In genomic region chr7:68030846-68031245, GRCm38 (mm10) we compare ENCODE assay signal across 10 mouse cellular contexts.
DNase-seq lines count a peak whose midpoint lies in the region; ATAC-seq and TF ChIP-seq lines count a peak whose summit lies in the region.
"Had no signal": no experiment of that assay in that cellular context is flagged by ENCODE, and none has a peak within 500 bp of the region (broad histone marks: within the 10 kb centered on the region; RNA-seq: fewer than 3 reads in every experiment).

No protein-coding gene starts in this region.

- peaks cover 34% of the 10 kb centered on the region for H3K4me1 ChIP-seq in hindbrain, embryonic 12.5 days

- H3K36me3 ChIP-seq in hindbrain, embryonic 12.5 days, result no peaks in the 10 kb centered on the region
- no peaks in the 10 kb centered on the region for H3K36me3 ChIP-seq in myocyte (ENCODE audit: control insufficient read depth, insufficient read depth)

- H3K4me3 ChIP-seq in hindbrain, embryonic 12.5 days, result no peak overlapping the region
- no peak overlapping the region for H3K4me3 ChIP-seq in myocyte
- H3K4me3 ChIP-seq: erythroblast, embryonic 14.5 days; layer of hippocampus, adult 2 months had no signal

- TF ChIP-seq POLR2A in myocyte (IDR thresholded peaks at IDR 0.05; ENCODE audit: insufficient read length, low read depth), result no peak

- DNase-seq in adrenal gland, postnatal 14 days, result peak; percentile 49
- DNase-seq in adrenal gland, postnatal 25 days, result no peak
- DNase-seq in kidney, adult 9 months, result peak; percentile 47
- no peak for DNase-seq in kidney, postnatal 25 days
- no peak for DNase-seq in right cerebral cortex, postnatal 25 days
- no peak for DNase-seq in T-cell, adult 2 months (ENCODE audit: low spot score)

- 0 out of 2 replicates have a peak, but pooled peaks have one; percentile 38 for ATAC-seq in hindbrain, embryonic 12.5 days (ENCODE audit: low FRiP score)

- no peaks in the 10 kb centered on the region for H3K27me3 ChIP-seq in hindbrain, embryonic 12.5 days
- H3K27me3 ChIP-seq in myocyte (ENCODE audit: control insufficient read depth, insufficient read depth, insufficient read length), result no peaks in the 10 kb centered on the region

- WGBS in hindbrain, embryonic 12.5 days, result 28% methylated on average over 9 of the region's 9 CpGs

- no peak overlapping the region for H3ac ChIP-seq in myocyte (ENCODE audit: control insufficient read depth, insufficient read length)

- no peak overlapping the region for H3K4me2 ChIP-seq in hindbrain, embryonic 12.5 days (replicated peaks)
- H3K4me2 ChIP-seq in myocyte (ENCODE audit: low read depth), result peak overlapping the region; percentile 21

- H3K9ac ChIP-seq in hindbrain, embryonic 12.5 days, result no peak overlapping the region

- H3K9me3 ChIP-seq in hindbrain, embryonic 12.5 days (replicated peaks), result no peaks in the 10 kb centered on the region

- H3K79me2 ChIP-seq in myocyte (ENCODE audit: control insufficient read depth, insufficient read depth), result peaks cover 32% of the 10 kb centered on the region

- H3K27ac ChIP-seq in hindbrain, embryonic 12.5 days, result peak overlapping the region; percentile 30; the same call in 1 of the 2 replicates
- H3K27ac ChIP-seq: layer of hippocampus, adult 2 months had no signal

TF ChIP-seq in myocyte, 11 proteins besides CTCF, POLR2A, EP300 and RAD21:
- TF ChIP-seq SRF (IDR thresholded peaks at IDR 0.05; ENCODE audit: control insufficient read depth, insufficient read length, low read depth) (no peak), CEBPB (IDR thresholded peaks at IDR 0.05; ENCODE audit: insufficient read depth, poor library complexity, severe bottlenecking) (no peak), MYOG (IDR thresholded peaks at IDR 0.05; ENCODE audit: control insufficient read depth in 1 of 3, insufficient read depth in 1 of 3, insufficient read length in 2 of 3, low read depth in 2 of 3) (no peak), MYOD1 (IDR thresholded peaks at IDR 0.05; ENCODE audit: control insufficient read depth in 1 of 3, insufficient read length in 2 of 3, low read depth in 2 of 3) (no peak), E2F4 (IDR thresholded peaks at IDR 0.05; ENCODE audit: insufficient read depth) (no peak), TCF12 (IDR thresholded peaks at IDR 0.05; ENCODE audit: insufficient read depth, poor library complexity, severe bottlenecking) (no peak), USF1 (IDR thresholded peaks at IDR 0.05; ENCODE audit: low read depth) (no peak), REST (IDR thresholded peaks at IDR 0.05; ENCODE audit: insufficient read depth, insufficient read length) (no peak), TCF3 (IDR thresholded peaks at IDR 0.05; ENCODE audit: insufficient read length, low read depth) (no peak), MAX (IDR thresholded peaks at IDR 0.05; ENCODE audit: low read depth) (no peak), POLR2AphosphoS2 (IDR thresholded peaks at IDR 0.05; ENCODE audit: insufficient read length, low read depth) (no peak)

Comparison
In these comparisons a context has a peak if more than half of its experiments do, and no peak if none do; other contexts are left out.
1. DNase-seq: peak in adrenal gland, postnatal 14 days (single experiment) and kidney, adult 9 months (single experiment); none in adrenal gland, postnatal 25 days (single experiment), kidney, postnatal 25 days (0 of 2), right cerebral cortex, postnatal 25 days (single experiment) and T-cell, adult 2 months (single experiment).